Mouse (Mus musculus): Measurements from ENCODE around the gene Sim2. TPM values are rescaled to one million over a fixed set of nuclear protein-coding genes. Genes with fewer than 3 reads are reported as not detected.

Sim2 gene
- total and polyA plus RNA-seq, 2 experiments from 2014 or later: 0.05 TPM; not detected in 1

DNA sequence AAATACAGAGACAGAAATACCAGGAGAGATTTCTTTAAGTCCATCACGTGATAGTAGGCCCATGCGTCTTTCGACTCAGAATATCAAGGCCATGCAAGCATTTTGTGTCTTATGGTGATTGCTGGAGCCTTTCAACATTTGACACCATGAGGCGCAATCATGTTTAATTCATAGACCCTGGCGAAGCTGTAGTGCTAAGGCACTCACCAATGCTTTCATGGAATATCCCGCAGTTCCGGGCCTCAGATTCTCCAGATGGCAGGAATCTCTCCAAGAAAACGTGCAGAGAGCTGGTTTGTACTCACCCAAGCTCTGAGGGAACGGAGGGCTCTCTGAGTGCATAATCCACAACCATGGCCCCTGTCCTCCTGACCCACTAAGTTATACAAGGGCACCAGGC, 13.8 kb upstream of the Sim2 start:
- Histone ChIP-seq H3K9me3 (ENCODE audit: low read length) (no peaks in the 10 kb centered on the region), H3K36me3 (ENCODE audit: insufficient read depth, low read length) (no peaks in the 10 kb centered on the region), H3K9ac (replicated peaks; ENCODE audit: low read length, poor library complexity, severe bottlenecking) (no peak overlapping the region), H3K27me3 (ENCODE audit: insufficient read depth, low read length) (peaks cover 14% of the 10 kb centered on the region), H3K4me1 (ENCODE audit: insufficient read depth, low read length) (no peaks in the 10 kb centered on the region), H3K4me2 (ENCODE audit: low read depth, low read length, poor library complexity, severe bottlenecking) (no peak overlapping the region), H3K27ac (ENCODE audit: low read depth, low read length) (no peak overlapping the region), H3K4me3 (ENCODE audit: low read depth, low read length) (no peak overlapping the region)
- TF ChIP-seq CTCF (IDR thresholded peaks at IDR 0.05): no peak
- WGBS: 44% methylated on average over 9 of the region's 9 CpGs
- DNase-seq (ENCODE audit: low spot score): no peak
- ATAC-seq (ENCODE audit: low FRiP score): no peak

DNA sequence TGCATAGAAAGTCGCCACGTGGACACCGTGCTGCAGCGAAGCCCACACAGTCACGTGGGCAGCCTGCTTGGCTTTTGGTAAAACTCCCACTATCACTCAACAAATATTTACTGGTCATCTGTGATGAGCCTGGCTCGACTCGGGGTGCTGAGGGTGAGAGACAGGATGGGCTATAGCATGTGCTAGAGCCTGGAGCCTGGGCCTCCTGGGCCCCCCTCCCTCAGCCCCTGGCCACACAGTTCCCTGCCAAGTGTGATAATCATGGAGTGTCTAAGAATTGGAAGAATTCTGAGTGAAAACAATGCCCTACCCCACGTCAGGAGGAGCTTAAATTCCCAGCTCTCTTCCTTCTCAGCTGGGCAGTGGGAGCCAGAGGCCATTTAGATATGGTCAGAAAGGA, 13.3 kb upstream of the Sim2 start:
- Histone ChIP-seq H3K36me3 (ENCODE audit: insufficient read depth, low read length) (no peaks in the 10 kb centered on the region), H3K9ac (replicated peaks; ENCODE audit: low read length, poor library complexity, severe bottlenecking) (no peak overlapping the region), H3K4me1 (ENCODE audit: insufficient read depth, low read length) (no peaks in the 10 kb centered on the region), H3K9me3 (ENCODE audit: low read length) (no peaks in the 10 kb centered on the region), H3K4me3 (ENCODE audit: low read depth, low read length) (no peak overlapping the region), H3K27ac (ENCODE audit: low read depth, low read length) (no peak overlapping the region), H3K4me2 (ENCODE audit: low read depth, low read length, poor library complexity, severe bottlenecking) (no peak overlapping the region), H3K27me3 (ENCODE audit: insufficient read depth, low read length) (peaks cover 19% of the 10 kb centered on the region)
- ATAC-seq (ENCODE audit: low FRiP score): no peak
- 66% methylated on average over 8 of the region's 8 CpGs for whole genome bisulfite sequencing
- TF ChIP-seq CTCF (IDR thresholded peaks at IDR 0.05): no peak
- DNase-seq (ENCODE audit: low spot score): no peak

DNA sequence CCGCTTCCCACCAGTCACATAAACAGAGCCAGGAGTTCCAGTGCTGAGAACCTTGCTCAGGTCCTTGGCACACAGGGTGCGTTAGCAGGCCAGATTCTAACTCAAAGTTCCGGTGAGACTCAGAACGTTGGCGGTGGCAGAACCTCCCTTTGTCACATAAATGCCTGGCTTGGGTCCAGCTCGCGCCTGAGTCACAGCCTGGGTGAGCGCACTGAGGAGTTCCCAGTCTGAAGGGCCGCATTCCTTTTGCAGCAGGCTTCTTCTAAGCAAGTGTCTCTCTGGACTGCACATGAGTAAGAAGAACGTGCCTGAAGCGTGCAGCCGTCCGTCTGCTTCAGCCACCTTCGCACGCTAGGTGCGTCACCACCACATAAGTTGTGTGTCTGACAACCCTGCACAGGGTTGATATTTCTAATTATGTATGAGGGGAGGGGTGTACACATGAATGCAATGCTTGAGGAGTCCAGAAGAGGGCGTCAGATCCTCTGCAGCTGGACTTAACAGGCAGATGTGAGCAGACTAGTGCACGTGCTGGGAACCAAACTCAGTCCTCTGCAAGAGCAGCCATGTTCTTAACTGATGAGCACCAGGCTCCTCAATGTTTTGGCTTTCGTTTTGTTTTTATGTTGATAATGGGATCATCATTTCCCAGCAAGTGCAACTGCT, 9.2 kb upstream of the Sim2 start:
- DNase-seq (ENCODE audit: low spot score): no peak
- TF ChIP-seq CTCF (IDR thresholded peaks at IDR 0.05): peak; percentile 36; the same call in 1 of the 2 replicates
- Histone ChIP-seq H3K27ac (ENCODE audit: low read depth, low read length) (no peak overlapping the region), H3K36me3 (ENCODE audit: insufficient read depth, low read length) (no peaks in the 10 kb centered on the region), H3K27me3 (ENCODE audit: insufficient read depth, low read length) (peaks cover 58% of the 10 kb centered on the region), H3K4me1 (ENCODE audit: insufficient read depth, low read length) (no peaks in the 10 kb centered on the region), H3K9ac (replicated peaks; ENCODE audit: low read length, poor library complexity, severe bottlenecking) (no peak overlapping the region), H3K4me3 (ENCODE audit: low read depth, low read length) (no peak overlapping the region), H3K4me2 (ENCODE audit: low read depth, low read length, poor library complexity, severe bottlenecking) (no peak overlapping the region), H3K9me3 (ENCODE audit: low read length) (no peaks in the 10 kb centered on the region)
- no peak for ATAC-seq (ENCODE audit: low FRiP score)
- WGBS: 50% methylated on average over 19 of the region's 19 CpGs

DNA sequence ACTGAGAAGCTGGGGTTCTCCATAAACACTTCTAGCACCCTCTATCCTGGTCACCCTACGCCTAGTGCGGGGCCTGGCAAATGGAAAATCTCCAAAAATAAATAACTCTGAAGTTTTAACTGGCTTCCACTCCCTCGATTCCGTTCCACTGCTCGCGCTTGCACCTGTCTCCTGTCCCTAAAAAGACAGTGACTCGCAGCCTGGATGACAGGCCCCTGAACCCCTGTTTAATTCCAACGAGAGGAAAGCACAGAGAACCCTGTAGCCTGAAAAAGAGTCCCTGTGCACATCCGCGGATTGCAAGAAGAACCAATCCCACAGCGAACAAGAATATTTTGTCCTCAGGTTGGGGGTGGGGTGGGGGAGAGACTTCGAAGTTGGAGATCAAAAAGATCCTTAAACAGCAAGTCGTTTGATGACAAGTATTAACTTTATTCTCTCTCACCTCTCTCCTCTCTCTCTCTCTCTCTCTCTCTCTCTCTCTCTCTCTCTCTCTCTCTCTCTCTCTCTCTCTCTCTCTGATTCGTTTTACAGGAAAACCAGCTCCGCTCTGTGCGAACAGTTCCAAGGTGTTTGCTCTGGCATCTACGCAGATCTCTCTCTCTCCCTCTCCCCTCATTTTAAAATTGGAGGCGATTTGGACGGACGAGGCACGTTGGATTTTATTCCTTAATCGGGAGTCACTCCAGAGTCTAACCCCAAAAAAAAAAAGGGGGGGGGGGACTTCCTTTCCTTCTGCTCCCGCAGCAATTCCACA, 6.2 kb upstream of the Sim2 start:
- WGBS: 2% methylated on average over 23 of the region's 23 CpGs
- no peak overlapping the region for H3K4me3 ChIP-seq (ENCODE audit: low read depth, low read length)

DNA sequence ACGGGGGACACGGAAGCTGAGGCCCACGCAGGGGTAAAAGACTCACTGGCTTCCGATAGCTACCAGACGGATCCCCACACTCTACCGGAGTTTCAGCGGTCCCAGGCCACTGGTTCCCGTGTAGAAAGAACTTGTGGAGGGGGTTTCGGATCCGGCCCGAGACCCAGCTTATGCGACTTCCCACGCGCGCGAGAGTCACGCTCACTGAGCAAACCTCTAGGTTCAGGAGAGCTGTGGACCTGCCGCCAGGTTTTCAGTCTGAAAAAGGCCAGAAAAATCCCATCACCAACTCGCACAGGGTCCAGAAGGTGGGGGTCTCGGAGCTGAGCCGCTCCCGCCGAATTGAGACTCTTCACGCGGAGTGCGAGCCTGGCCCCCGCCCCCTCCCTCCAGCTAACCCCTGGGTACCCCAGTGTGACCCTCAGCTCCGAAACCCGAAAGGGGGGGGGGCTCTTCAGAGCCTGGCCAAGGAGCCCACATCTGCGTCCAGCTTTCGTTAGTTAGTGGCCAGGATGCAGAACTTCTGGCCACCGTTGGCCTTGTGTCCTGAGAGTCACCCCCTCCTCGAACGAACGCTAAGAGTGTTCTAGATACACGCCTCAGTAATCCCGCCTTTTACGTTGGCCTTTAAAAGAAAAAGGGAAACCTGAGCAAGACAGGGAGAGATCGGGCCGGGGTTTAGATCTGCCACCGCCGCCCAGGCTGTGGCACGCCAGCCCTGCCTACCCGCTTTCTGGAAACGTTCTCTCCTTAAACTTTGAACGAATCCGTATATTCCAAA, 5.5 kb upstream of the Sim2 start:
- ATAC-seq (ENCODE audit: low FRiP score): no peak

More for the DNA sequence above, 6.2 kb upstream of the Sim2 start:
- no peak overlapping the region for H3K9ac ChIP-seq (replicated peaks; ENCODE audit: low read length, poor library complexity, severe bottlenecking)
- DNase-seq (ENCODE audit: low spot score) (no peak), ATAC-seq (ENCODE audit: low FRiP score) (no peak)
- TF ChIP-seq CTCF (IDR thresholded peaks at IDR 0.05): no peak
- H3K36me3 ChIP-seq (ENCODE audit: insufficient read depth, low read length): no peaks in the 10 kb centered on the region
- H3K4me1 ChIP-seq (ENCODE audit: insufficient read depth, low read length): no peaks in the 10 kb centered on the region
- no peak overlapping the region for H3K27ac ChIP-seq (ENCODE audit: low read depth, low read length)
- no peak overlapping the region for H3K4me2 ChIP-seq (ENCODE audit: low read depth, low read length, poor library complexity, severe bottlenecking)
- H3K27me3 ChIP-seq (ENCODE audit: insufficient read depth, low read length): peaks cover 87% of the 10 kb centered on the region
- H3K9me3 ChIP-seq (ENCODE audit: low read length): no peaks in the 10 kb centered on the region

More for the DNA sequence above, 5.5 kb upstream of the Sim2 start:
- under 1% methylated on average over 41 of the region's 47 CpGs for whole genome bisulfite sequencing
- no peaks in the 10 kb centered on the region for H3K4me1 ChIP-seq (ENCODE audit: insufficient read depth, low read length)
- H3K27ac ChIP-seq (ENCODE audit: low read depth, low read length): no peak overlapping the region
- TF ChIP-seq CTCF (IDR thresholded peaks at IDR 0.05): no peak
- no peaks in the 10 kb centered on the region for H3K9me3 ChIP-seq (ENCODE audit: low read length)
- H3K4me2 ChIP-seq (ENCODE audit: low read depth, low read length, poor library complexity, severe bottlenecking): no peak overlapping the region
- no peak for DNase-seq (ENCODE audit: low spot score)
- no peaks in the 10 kb centered on the region for H3K36me3 ChIP-seq (ENCODE audit: insufficient read depth, low read length)
- no peak overlapping the region for H3K4me3 ChIP-seq (ENCODE audit: low read depth, low read length)
- H3K9ac ChIP-seq (replicated peaks; ENCODE audit: low read length, poor library complexity, severe bottlenecking): no peak overlapping the region
- peaks cover 85% of the 10 kb centered on the region for H3K27me3 ChIP-seq (ENCODE audit: insufficient read depth, low read length)
